Mouse (Mus musculus): ENCODE data around the gene Rptor. TPM values are rescaled to one million over a fixed set of nuclear protein-coding genes. Genes with fewer than 3 reads are reported as not detected.

The Rptor gene
- total and polyA plus RNA-seq, 3 experiments: 33.9 to 34.9 TPM; not detected in 1

DNA sequence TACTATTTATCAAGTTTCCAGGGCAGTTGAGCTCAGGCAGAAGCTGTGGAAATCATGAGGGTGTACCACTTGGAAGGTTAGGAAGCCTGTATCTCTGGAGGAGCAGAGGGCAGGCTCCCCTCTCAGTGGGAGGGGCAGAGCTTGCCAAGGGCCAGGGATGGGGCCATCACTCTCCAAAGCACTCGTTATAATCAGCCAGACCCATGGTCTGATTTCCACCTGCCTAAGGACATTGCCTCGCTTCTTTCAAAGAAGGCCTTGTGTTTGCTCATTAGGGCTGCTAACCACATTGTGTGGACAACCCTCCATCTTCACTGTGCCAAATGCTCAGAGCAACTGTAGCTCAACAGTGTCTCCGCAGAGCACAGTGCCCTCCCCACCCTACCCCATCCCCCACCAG lies 215.2 kb downstream of the Rptor start:
- Histone ChIP-seq H3K27me3 (ENCODE audit: control insufficient read depth in 1 of 2, insufficient read depth in 2 of 2, low read length in 2 of 2) (no peaks in the 10 kb centered on the region), H3K27ac (ENCODE audit: control insufficient read depth, low read depth, low read length) (peak overlapping the region; percentile 35), H3K36me3 (ENCODE audit: control insufficient read depth in 1 of 2, insufficient read depth in 2 of 2, low read length in 2 of 2) (peaks cover 2 to 23% of the 10 kb centered on the region in 2 experiments; a peak in 3 of 4 replicates), H3K9me3 (replicated peaks; ENCODE audit: insufficient read depth, low read length) (no peaks in the 10 kb centered on the region), H3K4me1 (ENCODE audit: control insufficient read depth in 1 of 2, insufficient read depth in 2 of 2, low read length in 2 of 2) (peaks cover 10 to 20% of the 10 kb centered on the region in 2 experiments), H3K4me3 (ENCODE audit: control insufficient read depth in 1 of 2, insufficient read depth in 1 of 2, low read depth in 2 of 2, low read length in 2 of 2) (no peak overlapping the region), H3K9ac (ENCODE audit: control insufficient read depth, low read depth, low read length, poor library complexity, severe bottlenecking) (no peak overlapping the region), H3K79me2 (ENCODE audit: control insufficient read depth, insufficient read depth, low read length, poor library complexity) (no peaks in the 10 kb centered on the region)
- DNase-seq (ENCODE audit: low read depth, low spot score): no peak
- TF ChIP-seq MYB (IDR thresholded peaks at IDR 0.05; ENCODE audit: low read depth, low read length) (0 out of 2 replicates have a peak, but pooled peaks have one; percentile 26), NELFE (IDR thresholded peaks at IDR 0.05; ENCODE audit: low read depth, low read length) (no peak; the same call in 1 of the 2 replicates)

DNA sequence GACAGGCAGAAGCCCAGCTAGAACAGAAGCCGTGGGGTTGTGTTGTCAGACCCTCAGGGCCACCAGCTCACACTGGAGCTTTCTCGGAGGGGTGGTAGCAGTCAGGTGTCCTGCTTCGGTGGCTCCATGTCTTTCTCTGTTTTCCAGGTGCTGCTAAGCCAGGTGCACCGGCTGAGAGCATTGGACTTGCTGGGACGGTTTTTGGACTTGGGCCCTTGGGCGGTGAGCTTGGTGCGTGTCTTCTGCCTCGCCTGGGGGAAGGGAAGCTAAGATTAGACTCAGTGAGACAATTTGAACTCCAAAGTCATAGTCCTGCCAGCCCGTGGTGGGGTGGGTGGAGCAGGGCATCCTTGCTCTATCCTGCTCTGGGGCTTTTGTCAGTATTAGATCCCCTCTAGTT lies 218.8 kb downstream of the Rptor start:
- Histone ChIP-seq H3K9ac (ENCODE audit: control insufficient read depth, low read depth, low read length, poor library complexity, severe bottlenecking) (no peak overlapping the region), H3K27ac (ENCODE audit: control insufficient read depth, low read depth, low read length) (no peak overlapping the region), H3K4me3 (ENCODE audit: control insufficient read depth in 1 of 2, insufficient read depth in 1 of 2, low read depth in 2 of 2, low read length in 2 of 2) (no peak overlapping the region), H3K36me3 (ENCODE audit: control insufficient read depth in 1 of 2, insufficient read depth in 2 of 2, low read length in 2 of 2) (peaks cover 2 to 33% of the 10 kb centered on the region in 2 experiments; a peak in 3 of 4 replicates), H3K9me3 (replicated peaks; ENCODE audit: insufficient read depth, low read length) (no peaks in the 10 kb centered on the region), H3K79me2 (ENCODE audit: control insufficient read depth, insufficient read depth, low read length, poor library complexity) (no peaks in the 10 kb centered on the region), H3K27me3 (ENCODE audit: control insufficient read depth in 1 of 2, insufficient read depth in 2 of 2, low read length in 2 of 2) (no peaks in the 10 kb centered on the region), H3K4me1 (ENCODE audit: control insufficient read depth in 1 of 2, insufficient read depth in 2 of 2, low read length in 2 of 2) (peaks cover 20 to 31% of the 10 kb centered on the region in 2 experiments)
- TF ChIP-seq ETS1 (IDR thresholded peaks at IDR 0.05; ENCODE audit: low read depth, low read length): no peak
- no peak for TF ChIP-seq SIN3A (IDR thresholded peaks at IDR 0.05; ENCODE audit: low read length)
- TF ChIP-seq CHD1 (IDR thresholded peaks at IDR 0.05; ENCODE audit: low read depth, low read length): no peak
- no peak for TF ChIP-seq TAL1 (IDR thresholded peaks at IDR 0.05; ENCODE audit: low read length)
- TF ChIP-seq MYB (IDR thresholded peaks at IDR 0.05; ENCODE audit: low read depth, low read length): no peak
- TF ChIP-seq ZKSCAN1 (IDR thresholded peaks at IDR 0.05; ENCODE audit: low read depth, low read length): no peak
- TF ChIP-seq BHLHE40 (IDR thresholded peaks at IDR 0.05; ENCODE audit: borderline replicate concordance, low read depth, low read length): no peak
- TF ChIP-seq CTCF (IDR thresholded peaks at IDR 0.05 in 2 of 3, conservative IDR thresholded peaks at IDR 0.05 in 1 of 3; ENCODE audit: control insufficient read depth in 1 of 3, insufficient read depth in 1 of 3, low read depth in 2 of 3, low read length in 3 of 3, poor library complexity in 1 of 3, severe bottlenecking in 1 of 3): no peak
- TF ChIP-seq MXI1 (IDR thresholded peaks at IDR 0.05; ENCODE audit: low read depth, low read length): no peak
- TF ChIP-seq MAFK (IDR thresholded peaks at IDR 0.05; ENCODE audit: borderline replicate concordance, low read depth, low read length): no peak
- TF ChIP-seq KAT2A (conservative IDR thresholded peaks at IDR 0.05; ENCODE audit: low read depth, low read length): no peak
- DNase-seq (ENCODE audit: low read depth, low spot score): no peak

DNA sequence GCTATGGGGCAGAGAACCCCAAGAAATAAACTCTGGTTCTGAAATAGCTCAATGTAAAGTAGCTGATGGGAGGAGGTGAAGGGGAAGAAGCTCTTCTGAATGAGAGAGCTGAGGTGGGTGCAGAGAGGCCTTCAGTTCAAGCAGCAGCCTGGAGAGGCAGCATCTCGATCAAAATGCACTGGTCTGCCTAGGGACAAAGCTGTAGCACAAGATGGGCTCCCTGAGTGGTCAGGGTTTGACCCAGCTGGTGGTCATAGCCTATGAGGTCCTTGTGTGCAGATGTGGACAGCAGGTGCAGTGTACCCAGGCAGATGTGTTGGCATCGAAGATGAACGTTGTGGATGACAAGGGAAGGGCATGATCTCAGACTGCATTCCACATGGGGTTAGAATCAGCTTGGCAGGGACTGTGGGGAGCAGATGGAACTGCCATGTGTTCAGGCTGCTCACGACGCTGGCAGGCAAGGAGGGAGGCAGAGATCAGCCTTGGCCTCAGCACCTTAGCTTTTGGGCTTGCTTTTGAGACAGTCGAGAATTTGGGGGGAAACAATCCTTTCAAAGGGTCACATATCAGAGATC lies 221.5 kb downstream of the Rptor start:
- Histone ChIP-seq H3K27ac (ENCODE audit: control insufficient read depth, low read depth, low read length) (no peak overlapping the region), H3K27me3 (ENCODE audit: control insufficient read depth in 1 of 2, insufficient read depth in 2 of 2, low read length in 2 of 2) (no peaks in the 10 kb centered on the region), H3K9ac (ENCODE audit: control insufficient read depth, low read depth, low read length, poor library complexity, severe bottlenecking) (no peak overlapping the region), H3K4me3 (ENCODE audit: control insufficient read depth in 1 of 2, insufficient read depth in 1 of 2, low read depth in 2 of 2, low read length in 2 of 2) (no peak overlapping the region), H3K79me2 (ENCODE audit: control insufficient read depth, insufficient read depth, low read length, poor library complexity) (no peaks in the 10 kb centered on the region), H3K9me3 (replicated peaks; ENCODE audit: insufficient read depth, low read length) (no peaks in the 10 kb centered on the region), H3K4me1 (ENCODE audit: control insufficient read depth in 1 of 2, insufficient read depth in 2 of 2, low read length in 2 of 2) (peaks cover 11 to 21% of the 10 kb centered on the region in 2 experiments), H3K36me3 (ENCODE audit: control insufficient read depth in 1 of 2, insufficient read depth in 2 of 2, low read length in 2 of 2) (peaks cover 11 to 17% of the 10 kb centered on the region in 2 experiments)
- DNase-seq (ENCODE audit: low read depth, low spot score): no peak
- TF ChIP-seq GATA1 (IDR thresholded peaks at IDR 0.05; ENCODE audit: low read depth, low read length) (no peak), JUND (IDR thresholded peaks at IDR 0.05; ENCODE audit: low read depth, low read length) (no peak), POLR2AphosphoS5 (IDR thresholded peaks at IDR 0.05; ENCODE audit: borderline replicate concordance, low read depth, low read length) (no peak; the same call in 1 of the 2 replicates), ELF1 (IDR thresholded peaks at IDR 0.05; ENCODE audit: low read depth, low read length) (no peak), UBTF (IDR thresholded peaks at IDR 0.05; ENCODE audit: borderline replicate concordance, insufficient read depth, low read depth, low read length) (no peak), GABPA (IDR thresholded peaks at IDR 0.05; ENCODE audit: low read depth, low read length) (no peak), SIN3A (IDR thresholded peaks at IDR 0.05; ENCODE audit: low read length) (no peak), RCOR1 (IDR thresholded peaks at IDR 0.05; ENCODE audit: low read depth, low read length) (no peak), NELFE (IDR thresholded peaks at IDR 0.05; ENCODE audit: low read depth, low read length) (no peak), MYB (IDR thresholded peaks at IDR 0.05; ENCODE audit: low read depth, low read length) (no peak), MAX (IDR thresholded peaks at IDR 0.05; ENCODE audit: low read length) (no peak), USF2 (IDR thresholded peaks at IDR 0.05; ENCODE audit: borderline replicate concordance in 1 of 2, insufficient read depth in 1 of 2, low read depth in 1 of 2, low read length in 2 of 2) (no peak), HCFC1 (IDR thresholded peaks at IDR 0.05; ENCODE audit: low read depth, low read length) (no peak), MAZ (IDR thresholded peaks at IDR 0.05; ENCODE audit: low read depth, low read length) (no peak), ZNF384 (IDR thresholded peaks at IDR 0.05; ENCODE audit: low read depth, low read length) (no peak), MAFK (IDR thresholded peaks at IDR 0.05; ENCODE audit: borderline replicate concordance, low read depth, low read length) (no peak), ZC3H11A (IDR thresholded peaks at IDR 0.05; ENCODE audit: low read depth, low read length) (no peak)

Measured in MEL (cell line).